Mouse (Mus musculus) v-Abl transformed pro-B cells (cell line): ENCODE results near the gene Hspbap1.

ENCODE experiments used
- in situ Hi-C, 2 experiments: fragments of 400-800 bp; cut with MboI; formaldehyde crosslinking; loops; one replicate each; pipeline ENCODE4 v1.15.1; 2025; ENCODE audit not compliant: unreplicated experiment in 2 of 2

Hspbap1 gene

GRCm38 (mm10) chr16:35769878-35770657 lies at the start of gene Hspbap1:
Gene Hspbap1 (plus strand): TSS chr16:35770375.
- in situ Hi-C loops = loop anchor here (5.0 to 10.0 kb wide), 3 partner anchors 33 to 1075 kb away; no protein-coding TSS in a partner anchor

GRCm38 (mm10) chr16:35724561-35724960 lies 45.6 kb upstream of the Hspbap1 start:
- in situ Hi-C loops = no loop called here

- in situ Hi-C loops = no loop called here
Observed at GRCm38 (mm10) chr16:35726601-35727000, 43.6 kb upstream of the Hspbap1 start.

- in situ Hi-C loops = no loop called here
Observed at GRCm38 (mm10) chr16:35729151-35729738, 40.9 kb upstream of the Hspbap1 start.

DNA sequence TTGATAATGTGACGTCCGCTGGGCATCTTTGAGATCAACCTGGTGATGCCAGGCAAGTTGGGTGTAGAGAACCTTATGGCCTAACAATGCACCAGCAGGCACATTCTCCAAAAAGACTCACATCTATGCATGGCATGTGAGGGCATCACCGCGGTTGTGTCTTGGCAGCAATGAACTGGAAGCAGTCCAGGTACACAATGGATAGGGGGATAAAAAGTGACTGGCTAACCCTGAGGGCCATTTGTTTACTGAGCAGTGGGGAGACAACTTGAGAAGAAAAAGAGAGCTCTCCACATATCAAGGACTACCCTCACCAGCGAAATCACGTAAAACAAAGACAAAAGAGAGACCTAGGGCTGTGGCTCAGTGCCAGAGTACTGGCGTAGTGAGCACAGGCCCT lies 38.1 kb upstream of the Hspbap1 start:
- in situ Hi-C loops = loop anchor here (5.0 to 10.0 kb wide), 2 partner anchors 85 to 203 kb away; partner anchors contain the start of genes Dtx3l (in 1 of the 2) and Parp9 (in 1 of the 2)

DNA sequence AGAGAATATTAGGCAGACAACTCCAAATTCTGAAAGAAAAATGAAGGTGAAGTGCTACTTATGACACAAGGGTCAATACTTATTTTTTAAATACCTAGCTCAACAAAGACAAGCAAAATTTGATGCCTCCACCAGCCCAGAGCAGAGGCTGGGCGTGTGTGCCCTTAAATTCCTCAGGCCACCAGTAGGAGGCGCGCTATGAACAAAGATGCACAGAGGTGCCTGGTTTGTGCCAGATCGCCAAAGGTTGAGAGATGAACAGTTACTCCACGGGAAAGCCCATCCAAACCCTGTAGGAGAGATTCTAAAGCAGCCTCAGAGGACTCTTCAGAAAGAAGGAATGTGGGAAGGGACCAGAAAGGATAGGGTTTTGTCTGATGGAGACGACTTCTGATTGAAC lies 36.1 kb upstream of the Hspbap1 start:
- in situ Hi-C loops = loop anchor here (5.0 to 10.0 kb wide), 2 partner anchors 83 to 201 kb away; partner anchors contain the start of genes Dtx3l (in 1 of the 2) and Parp9 (in 1 of the 2)

DNA sequence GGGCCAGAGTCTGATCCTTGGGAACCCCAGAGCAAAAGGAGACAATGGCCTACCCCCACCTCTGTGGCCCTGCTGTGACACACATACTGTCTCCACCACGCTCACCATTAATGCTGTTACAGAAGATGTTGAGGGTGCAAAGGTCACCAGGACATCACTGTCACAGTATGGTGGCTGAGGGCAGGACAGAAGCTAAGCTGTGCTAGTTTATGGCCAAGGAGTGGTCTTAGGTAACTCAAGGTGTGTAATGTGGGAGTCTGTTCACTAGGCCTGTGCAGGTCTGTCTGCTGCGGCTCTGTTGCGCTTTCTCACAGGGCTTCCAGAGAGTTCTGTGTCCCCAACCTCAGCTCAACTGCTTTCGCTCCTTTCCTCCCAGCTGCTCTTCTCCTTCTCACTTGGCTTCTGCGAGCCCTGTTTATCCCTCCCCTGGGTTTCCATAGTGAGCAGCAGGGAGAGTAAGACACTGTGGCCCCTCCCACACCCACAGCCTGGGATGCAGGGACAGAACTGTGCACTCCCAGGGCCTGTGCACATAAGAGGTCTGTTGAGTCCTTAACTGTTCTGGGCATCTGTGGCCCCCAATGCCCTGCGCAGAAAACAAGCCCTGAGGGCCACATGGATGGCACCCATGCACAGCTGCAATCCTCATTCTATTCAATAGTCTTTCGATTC lies 31.9 kb upstream of the Hspbap1 start:
- in situ Hi-C loops = loop anchor here (5.0 to 10.0 kb wide), 3 partner anchors 34 to 197 kb away; partner anchors contain the start of genes Dtx3l (in 1 of the 2), Hspbap1 (in 1 of the 2) and Parp9 (in 1 of the 2)

- in situ Hi-C loops = loop anchor here (5.0 to 10.0 kb wide), 3 partner anchors 33 to 195 kb away; partner anchors contain the start of genes Dtx3l (in 1 of the 2), Hspbap1 (in 1 of the 2) and Parp9 (in 1 of the 2)
Observed at GRCm38 (mm10) chr16:35739548-35739947, 30.6 kb upstream of the Hspbap1 start.

- in situ Hi-C loops = no loop called here
Observed at GRCm38 (mm10) chr16:35740357-35740756, 29.8 kb upstream of the Hspbap1 start.

GRCm38 (mm10) chr16:35740943-35741342 lies 29.2 kb upstream of the Hspbap1 start:
- in situ Hi-C loops = no loop called here

DNA sequence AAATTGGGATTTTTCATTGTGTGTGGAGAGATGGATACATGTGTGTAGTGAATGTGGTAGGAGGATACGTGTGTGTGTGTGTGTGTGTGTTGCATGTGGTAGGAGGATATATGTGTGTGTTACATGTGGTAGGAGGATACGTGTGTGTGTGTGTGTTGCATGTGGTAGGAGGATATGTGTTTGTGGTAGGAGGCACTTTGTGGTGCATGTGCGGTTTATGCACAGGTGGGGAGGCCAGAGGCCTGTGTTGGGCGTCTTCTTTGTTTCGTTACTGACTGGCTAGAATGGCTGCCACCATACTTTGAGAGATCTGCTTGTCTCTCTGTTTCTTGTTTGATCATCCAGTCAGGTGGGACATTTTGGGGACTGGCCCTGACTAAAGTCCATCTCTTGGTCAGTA lies 28.6 kb upstream of the Hspbap1 start:
- in situ Hi-C loops = no loop called here

GRCm38 (mm10) chr16:35742251-35742937 lies 27.8 kb upstream of the Hspbap1 start:
- in situ Hi-C loops = no loop called here

GRCm38 (mm10) chr16:35747417-35748236 lies 22.5 kb upstream of the Hspbap1 start:
- in situ Hi-C loops = no loop called here

GRCm38 (mm10) chr16:35748237-35748603 lies 22.0 kb upstream of the Hspbap1 start:
- in situ Hi-C loops = no loop called here

- in situ Hi-C loops = no loop called here
Observed at GRCm38 (mm10) chr16:35749385-35749784, 20.8 kb upstream of the Hspbap1 start.

- in situ Hi-C loops = no loop called here
Observed at GRCm38 (mm10) chr16:35751841-35752240, 18.3 kb upstream of the Hspbap1 start.

GRCm38 (mm10) chr16:35753926-35754325 lies 16.2 kb upstream of the Hspbap1 start:
- in situ Hi-C loops = no loop called here

DNA sequence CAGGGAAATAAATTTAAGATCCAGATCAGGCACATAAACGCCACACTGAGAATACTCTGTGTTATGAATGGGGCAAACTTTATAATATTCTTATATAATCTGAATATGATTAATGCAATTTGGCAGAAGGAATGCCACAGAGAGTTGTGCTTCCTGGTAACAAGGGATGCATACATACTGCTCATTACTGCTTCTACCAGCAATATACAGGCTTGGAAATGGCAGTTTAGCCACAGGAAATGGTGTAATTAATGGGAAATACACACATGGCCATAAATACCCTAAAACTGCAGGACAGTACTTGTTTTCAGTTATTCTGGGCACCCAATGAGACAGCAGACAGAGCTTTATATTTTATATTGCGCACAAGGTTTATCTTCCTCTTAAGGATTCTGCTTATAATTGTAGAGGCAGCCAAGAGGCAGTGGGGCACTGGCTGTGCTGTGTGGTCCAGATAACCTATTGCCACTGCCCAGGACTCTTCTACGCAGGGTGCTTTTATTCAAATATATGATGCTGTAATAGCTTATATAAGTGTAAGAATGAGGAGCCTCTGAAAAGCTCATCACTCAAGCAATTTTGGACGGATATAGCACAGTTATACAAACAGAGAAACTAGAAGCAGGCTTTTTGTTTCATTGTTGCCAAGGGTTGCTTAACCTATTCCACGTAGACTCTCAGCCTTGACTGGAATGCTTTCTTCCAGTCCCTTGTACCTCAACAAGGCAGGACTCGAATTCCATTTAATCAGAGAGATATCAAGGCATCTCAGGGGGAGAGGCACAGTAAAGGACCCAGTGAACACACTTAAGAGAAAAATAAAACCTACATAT lies 14.5 kb upstream of the Hspbap1 start:
- in situ Hi-C loops = no loop called here

- in situ Hi-C loops = no loop called here
Observed at GRCm38 (mm10) chr16:35756697-35757096, 13.5 kb upstream of the Hspbap1 start.
